Mouse (Mus musculus) heart, embryonic 15.5 days (tissue): ENCODE measurements at regions not wholly inside any gene's neighbourhood (a gene's known extent, or its start where the extent isn't known, plus 50 kb on each side); places are given as distances from the start of the nearest gene placed in this dataset.

Experiments used
- ATAC-seq: fragments of 200-750 bp; cut with Nextera tagmentation; replicated peaks from 2 replicates; pipeline ENCODE4 v1.8.0; 2017; ENCODE audit warnings: low read depth, moderate TSS enrichment; ENCODE audit not compliant: insufficient number of reproducible peaks, insufficient read depth, low FRiP score
- H3K27ac ChIP-seq: fragments of 300-500 bp; sonication (generic); 2 replicates; pipeline ENCODE4 v1.5.1; 2015; ENCODE audit warnings: mild to moderate bottlenecking, inconsistent platforms
- H3K27me3 ChIP-seq: fragments of 300-500 bp; sonication (generic); 2 replicates; pipeline ENCODE4 v1.6.1; 2015; ENCODE audit warnings: inconsistent platforms
- H3K36me3 ChIP-seq: fragments of 300-500 bp; sonication (generic); 2 replicates; pipeline ENCODE4 v1.6.1; 2015; ENCODE audit warnings: mild to moderate bottlenecking, inconsistent platforms
- H3K4me1 ChIP-seq: fragments of 300-500 bp; sonication (generic); replicated peaks from 2 replicates; pipeline ENCODE4 v1.6.1; 2015; ENCODE audit warnings: inconsistent platforms
- H3K4me2 ChIP-seq: fragments of 300-500 bp; sonication (generic); 2 replicates; pipeline ENCODE4 v1.6.1; 2015; ENCODE audit warnings: inconsistent platforms, mild to moderate bottlenecking, moderate library complexity
- H3K4me3 ChIP-seq: fragments of 300-500 bp; sonication (generic); 2 replicates; pipeline ENCODE4 v1.5.1; 2015; ENCODE audit warnings: mild to moderate bottlenecking, inconsistent platforms
- H3K9ac ChIP-seq: fragments of 300-500 bp; sonication (generic); 2 replicates; pipeline ENCODE4 v1.6.1; 2015; ENCODE audit warnings: mild to moderate bottlenecking, inconsistent platforms
- H3K9me3 ChIP-seq: fragments of 300-500 bp; sonication (generic); replicated peaks from 2 replicates; pipeline ENCODE4 v1.6.1; 2016; ENCODE audit warnings: inconsistent platforms
- WGBS: fragments of 180-500 bp; shearing (Covaris S2); methylation state at CpG from one replicate; pipeline ENCODE4 v1.1.7; 2015; ENCODE audit warnings: mixed read lengths; 5-methylcytosine and 5-hydroxymethylcytosine counted together

- ATAC-seq, result peak; percentile 47; the same call in 1 of the 2 replicates
- Histone ChIP-seq H3K9me3 (no peaks in the 10 kb centered on the region), H3K9ac (0 out of 2 replicates have a peak overlapping the region, but pooled peaks have one; percentile 20), H3K36me3 (no peaks in the 10 kb centered on the region), H3K4me3 (peak overlapping the region; percentile 19; the same call in 1 of the 2 replicates), H3K4me1 (peaks cover 16% of the 10 kb centered on the region), H3K27ac (peak overlapping the region; percentile 93), H3K4me2 (peak overlapping the region; percentile 51), H3K27me3 (no peaks in the 10 kb centered on the region)
- 38% methylated on average over 9 of the region's 9 CpGs for WGBS
These were observed 78.0 kb upstream of the Otud4 start for GRCm38 (mm10) chr8:79561269-79562063.

GRCm38 (mm10) chr8:79559516-79559915 lies 79.9 kb upstream of the Otud4 start:
- 86% methylated on average over 6 of the region's 6 CpGs for WGBS
- Histone ChIP-seq H3K27me3 (no peaks in the 10 kb centered on the region), H3K4me3 (no peak overlapping the region)

GRCm38 (mm10) chr8:79554311-79554710 lies 85.1 kb upstream of the Otud4 start:
- 82% methylated on average over 2 of the region's 4 CpGs for WGBS
- Histone ChIP-seq H3K9ac (no peak overlapping the region), H3K36me3 (no peaks in the 10 kb centered on the region), H3K27ac (no peak overlapping the region), H3K9me3 (no peaks in the 10 kb centered on the region), H3K27me3 (no peaks in the 10 kb centered on the region), H3K4me3 (no peak overlapping the region), H3K4me2 (no peak overlapping the region), H3K4me1 (no peaks in the 10 kb centered on the region)
- ATAC-seq, result no peak

More at GRCm38 (mm10) chr8:79559516-79559915, 79.9 kb upstream of the Otud4 start:
- Histone ChIP-seq H3K4me2 (no peak overlapping the region), H3K27ac (no peak overlapping the region), H3K9ac (no peak overlapping the region), H3K4me1 (peaks cover 16% of the 10 kb centered on the region), H3K36me3 (no peaks in the 10 kb centered on the region), H3K9me3 (no peaks in the 10 kb centered on the region)
- ATAC-seq, result no peak

- Histone ChIP-seq H3K4me2 (no peak overlapping the region), H3K4me1 (no peaks in the 10 kb centered on the region), H3K27me3 (no peaks in the 10 kb centered on the region), H3K27ac (no peak overlapping the region), H3K9me3 (no peaks in the 10 kb centered on the region), H3K36me3 (no peaks in the 10 kb centered on the region), H3K9ac (no peak overlapping the region), H3K4me3 (no peak overlapping the region)
- WGBS, result 57% methylated on average over 2 of the region's 2 CpGs
- no peak for ATAC-seq
These were observed 89.3 kb upstream of the Otud4 start for GRCm38 (mm10) chr8:79550151-79550550.

- no peak for ATAC-seq
- no peaks in the 10 kb centered on the region for H3K27me3 ChIP-seq
- no peak overlapping the region for H3K9ac ChIP-seq
- H3K4me3 ChIP-seq, result no peak overlapping the region
- no peak overlapping the region for H3K27ac ChIP-seq
- no peaks in the 10 kb centered on the region for H3K36me3 ChIP-seq
- no peaks in the 10 kb centered on the region for H3K4me1 ChIP-seq
- no peaks in the 10 kb centered on the region for H3K9me3 ChIP-seq
- 72% methylated on average over 6 of the region's 6 CpGs for WGBS
- H3K4me2 ChIP-seq, result no peak overlapping the region
These were observed 91.3 kb upstream of the Otud4 start for GRCm38 (mm10) chr8:79548156-79548555.

GRCm38 (mm10) chr8:79545866-79546373 lies 93.5 kb upstream of the Otud4 start:
- no peaks in the 10 kb centered on the region for H3K4me1 ChIP-seq
- H3K36me3 ChIP-seq, result no peaks in the 10 kb centered on the region
- no peak overlapping the region for H3K9ac ChIP-seq
- H3K9me3 ChIP-seq, result no peaks in the 10 kb centered on the region
- no peak for ATAC-seq
- no peak overlapping the region for H3K4me3 ChIP-seq
- no peak overlapping the region for H3K4me2 ChIP-seq
- WGBS, result 83% methylated on average over 5 of the region's 5 CpGs
- H3K27me3 ChIP-seq, result no peaks in the 10 kb centered on the region
- H3K27ac ChIP-seq, result no peak overlapping the region

GRCm38 (mm10) chr8:79542461-79542860 lies 97.0 kb upstream of the Otud4 start:
- Histone ChIP-seq H3K36me3 (no peaks in the 10 kb centered on the region), H3K4me3 (no peak overlapping the region), H3K9me3 (no peaks in the 10 kb centered on the region), H3K4me1 (no peaks in the 10 kb centered on the region), H3K27ac (no peak overlapping the region), H3K9ac (no peak overlapping the region), H3K4me2 (no peak overlapping the region), H3K27me3 (no peaks in the 10 kb centered on the region)
- 70% methylated on average over 2 of the region's 2 CpGs for WGBS
- ATAC-seq, result no peak

- 86% methylated on average over 4 of the region's 4 CpGs for WGBS
- Histone ChIP-seq H3K27me3 (no peaks in the 10 kb centered on the region), H3K36me3 (no peaks in the 10 kb centered on the region), H3K4me3 (no peak overlapping the region), H3K4me1 (no peaks in the 10 kb centered on the region), H3K9me3 (no peaks in the 10 kb centered on the region), H3K27ac (no peak overlapping the region), H3K9ac (no peak overlapping the region), H3K4me2 (no peak overlapping the region)
- ATAC-seq, result no peak
These were observed 99.4 kb upstream of the Otud4 start for GRCm38 (mm10) chr8:79540053-79540452.

- no peak overlapping the region for H3K4me2 ChIP-seq
These were observed 105.0 kb upstream of the Otud4 start for GRCm38 (mm10) chr8:79534271-79534889.

GRCm38 (mm10) chr8:79529556-79529955 lies 109.9 kb upstream of the Otud4 start:
- Histone ChIP-seq H3K4me2 (no peak overlapping the region), H3K36me3 (no peaks in the 10 kb centered on the region), H3K9me3 (no peaks in the 10 kb centered on the region), H3K4me3 (no peak overlapping the region), H3K4me1 (no peaks in the 10 kb centered on the region), H3K9ac (no peak overlapping the region), H3K27me3 (no peaks in the 10 kb centered on the region), H3K27ac (no peak overlapping the region)
- WGBS, result 30% methylated on average over 4 of the region's 4 CpGs
- ATAC-seq, result no peak

More at GRCm38 (mm10) chr8:79534271-79534889, 105.0 kb upstream of the Otud4 start:
- Histone ChIP-seq H3K27me3 (no peaks in the 10 kb centered on the region), H3K27ac (no peak overlapping the region), H3K9me3 (no peaks in the 10 kb centered on the region), H3K4me1 (no peaks in the 10 kb centered on the region), H3K4me3 (no peak overlapping the region), H3K9ac (no peak overlapping the region), H3K36me3 (no peaks in the 10 kb centered on the region)
- no peak for ATAC-seq
- WGBS, result 57% methylated on average over 12 of the region's 12 CpGs

GRCm38 (mm10) chr8:79522040-79522439 lies 117.4 kb upstream of the Otud4 start:
- H3K27me3 ChIP-seq, result no peaks in the 10 kb centered on the region
- no peaks in the 10 kb centered on the region for H3K4me1 ChIP-seq
- no peak overlapping the region for H3K9ac ChIP-seq
- no peaks in the 10 kb centered on the region for H3K9me3 ChIP-seq
- no peak overlapping the region for H3K4me2 ChIP-seq
- no peak overlapping the region for H3K4me3 ChIP-seq
- 63% methylated on average over 1 of the region's 1 CpGs for WGBS
- H3K27ac ChIP-seq, result no peak overlapping the region
- H3K36me3 ChIP-seq, result no peaks in the 10 kb centered on the region
- no peak for ATAC-seq
